In genomic region chr5:148084766-148085165, GRCm38 (mm10) we compare ENCODE assay signal across 23 mouse cellular contexts.
"Had no signal": no experiment of that assay in that cellular context is flagged by ENCODE, and none has a peak within 500 bp of the region (broad histone marks: within the 10 kb centered on the region; RNA-seq: fewer than 3 reads in every experiment).

No protein-coding gene starts in this region.

- H3K9me3 ChIP-seq: hindbrain, embryonic 15.5 days; kidney, embryonic 15.5 days; limb, embryonic 10.5 days had no signal

- H3K4me3 ChIP-seq: heart, adult 2 months; heart, embryonic 13.5 days; heart, embryonic 15.5 days; hindbrain, embryonic 13.5 days; hindbrain, embryonic 15.5 days; kidney, embryonic 15.5 days; left cerebral cortex, adult 2 months; limb, embryonic 10.5 days; limb, embryonic 12.5 days; liver, embryonic 13.5 days; liver, embryonic 15.5 days had no signal

- DNase-seq: gastrocnemius, postnatal 14 days; gastrocnemius, postnatal 36 days; heart, adult 2 months; heart, postnatal 14 days; heart, postnatal 36 days; kidney, adult 11 months; kidney, adult 2 months; kidney, adult 9 months; kidney, postnatal 14 days; kidney, postnatal 36 days; liver; liver, embryonic 13.5 days had no signal

- H3K9ac ChIP-seq: heart, embryonic 13.5 days; heart, embryonic 15.5 days; hindbrain, embryonic 13.5 days; hindbrain, embryonic 15.5 days; kidney, embryonic 15.5 days; limb, embryonic 12.5 days; liver, embryonic 13.5 days; liver, embryonic 15.5 days had no signal

- H3K4me1 ChIP-seq: heart, embryonic 13.5 days; heart, embryonic 15.5 days; hindbrain, embryonic 13.5 days; hindbrain, embryonic 15.5 days; kidney, embryonic 15.5 days; limb, embryonic 10.5 days; limb, embryonic 12.5 days; liver, embryonic 13.5 days; liver, embryonic 15.5 days had no signal

- H3K27me3 ChIP-seq: heart, embryonic 13.5 days; heart, embryonic 15.5 days; hindbrain, embryonic 13.5 days; hindbrain, embryonic 15.5 days; kidney, embryonic 15.5 days; limb, embryonic 12.5 days; liver, embryonic 13.5 days; liver, embryonic 15.5 days had no signal

- H3K27ac ChIP-seq: heart, adult 2 months; heart, embryonic 13.5 days; heart, embryonic 15.5 days; hindbrain, embryonic 13.5 days; hindbrain, embryonic 15.5 days; hindbrain, postnatal 0 days; kidney, embryonic 15.5 days; kidney, postnatal 0 days; left cerebral cortex, adult 2 months; limb, embryonic 10.5 days; limb, embryonic 12.5 days; liver, embryonic 13.5 days; liver, embryonic 15.5 days had no signal

- H3K36me3 ChIP-seq: heart, embryonic 15.5 days; hindbrain, embryonic 15.5 days; kidney, embryonic 15.5 days; limb, embryonic 10.5 days; limb, embryonic 12.5 days; liver, embryonic 13.5 days; liver, embryonic 15.5 days had no signal
